ENCODE assay signal across 29 mouse cellular contexts in the genomic region with DNA sequence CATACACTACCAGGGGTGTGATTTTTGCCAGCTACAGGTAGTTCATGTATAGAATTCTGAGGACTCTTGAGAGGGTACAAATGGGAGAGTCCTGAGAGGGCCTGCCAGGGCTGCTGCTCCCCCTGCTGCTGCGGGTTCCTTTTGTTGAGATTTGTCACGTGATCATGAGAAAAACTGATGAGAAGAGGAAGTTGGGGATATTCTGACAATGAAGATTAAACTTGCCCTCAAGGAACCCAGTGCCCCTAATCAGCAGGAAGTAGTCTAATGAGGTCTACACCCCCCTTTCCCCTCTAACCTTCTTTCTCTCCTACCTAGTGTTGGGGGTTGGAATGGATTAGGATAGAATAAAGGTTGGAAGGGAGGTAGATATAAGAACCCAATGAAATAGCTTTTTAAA. TPM values are rescaled to one million over a fixed set of nuclear protein-coding genes. Genes with fewer than 3 reads are reported as not detected.
DNase-seq lines count a peak whose midpoint lies in the region; ATAC-seq and TF ChIP-seq lines count a peak whose summit lies in the region.
"Had no signal": no experiment of that assay in that cellular context is flagged by ENCODE, and none has a peak within 500 bp of the region (broad histone marks: within the 10 kb centered on the region; RNA-seq: fewer than 3 reads in every experiment).

No protein-coding gene starts in this region.

- no peak overlapping the region for H3K9ac ChIP-seq in MEL (ENCODE audit: control insufficient read depth, low read depth, low read length, poor library complexity, severe bottlenecking)
- H3K9ac ChIP-seq in intestine, embryonic 16.5 days (ENCODE audit: low read depth, low read length): no peak overlapping the region
- H3K9ac ChIP-seq: embryonic facial prominence, embryonic 13.5 days; forebrain, embryonic 12.5 days; forebrain, embryonic 15.5 days; heart, embryonic 12.5 days; heart, embryonic 15.5 days; hindbrain, embryonic 13.5 days had no signal

- peaks cover 0 to 9% of the 10 kb centered on the region in 2 experiments; a peak in 2 of 4 replicates for H3K4me1 ChIP-seq in MEL (ENCODE audit: control insufficient read depth in 1 of 2, insufficient read depth in 2 of 2, low read length in 2 of 2)
- no peaks in the 10 kb centered on the region for H3K4me1 ChIP-seq in intestine, embryonic 16.5 days (ENCODE audit: control insufficient read depth, insufficient read depth, low read length)
- H3K4me1 ChIP-seq: forebrain, embryonic 12.5 days; forebrain, embryonic 15.5 days; heart, embryonic 12.5 days; heart, embryonic 15.5 days; hindbrain, embryonic 10.5 days; hindbrain, embryonic 13.5 days had no signal

- H3K27me3 ChIP-seq in MEL (ENCODE audit: control insufficient read depth in 1 of 2, insufficient read depth in 2 of 2, low read length in 2 of 2): no peaks in the 10 kb centered on the region
- no peaks in the 10 kb centered on the region for H3K27me3 ChIP-seq in intestine, embryonic 16.5 days (replicated peaks; ENCODE audit: control insufficient read depth, insufficient read depth, low read length)
- H3K27me3 ChIP-seq: embryonic facial prominence, embryonic 13.5 days; forebrain, embryonic 12.5 days; forebrain, embryonic 15.5 days; heart, embryonic 12.5 days; heart, embryonic 15.5 days; hindbrain, embryonic 13.5 days had no signal

- WGBS in intestine, embryonic 16.5 days: 69% methylated on average over 2 of the region's 2 CpGs

- no peaks in the 10 kb centered on the region for H3K9me3 ChIP-seq in MEL (replicated peaks; ENCODE audit: insufficient read depth, low read length)
- no peaks in the 10 kb centered on the region for H3K9me3 ChIP-seq in intestine, embryonic 16.5 days (ENCODE audit: control insufficient read depth, low read length)
- H3K9me3 ChIP-seq: embryonic facial prominence, embryonic 10.5 days; embryonic facial prominence, embryonic 13.5 days; forebrain, embryonic 12.5 days; forebrain, embryonic 15.5 days; heart, embryonic 15.5 days; hindbrain, embryonic 10.5 days had no signal

- no peak for TF ChIP-seq CTCF in MEL (IDR thresholded peaks at IDR 0.05 in 2 of 3, conservative IDR thresholded peaks at IDR 0.05 in 1 of 3; ENCODE audit: control insufficient read depth in 1 of 3, insufficient read depth in 1 of 3, low read depth in 2 of 3, low read length in 3 of 3, poor library complexity in 1 of 3, severe bottlenecking in 1 of 3)

- DNase-seq in 416B (ENCODE audit: low read depth) (peak; percentile 89), MEL (ENCODE audit: low read depth, low spot score) (peak; percentile 77)
- no peak for DNase-seq in kidney, adult 8-10 months
- DNase-seq: adrenal gland, adult 2 months; adrenal gland, postnatal 14 days; cerebellum, adult 11 months; cerebellum, adult 2 months; cerebellum, adult 9-11 months; cerebellum, postnatal 25 days; embryo, embryonic 11 days; gastrocnemius, postnatal 25 days; heart, postnatal 10 days; heart, postnatal 36 days had no signal

- no peak for TF ChIP-seq RAD21 in MEL (IDR thresholded peaks at IDR 0.05; ENCODE audit: low read depth, low read length)

- H3K36me3 ChIP-seq in MEL (ENCODE audit: control insufficient read depth in 1 of 2, insufficient read depth in 2 of 2, low read length in 2 of 2): peaks cover 0 to 4% of the 10 kb centered on the region in 2 experiments; a peak in 2 of 4 replicates
- no peaks in the 10 kb centered on the region for H3K36me3 ChIP-seq in intestine, embryonic 16.5 days (ENCODE audit: control insufficient read depth, insufficient read depth, low read length)
- H3K36me3 ChIP-seq: embryonic facial prominence, embryonic 10.5 days; embryonic facial prominence, embryonic 13.5 days; forebrain, embryonic 12.5 days; forebrain, embryonic 15.5 days; heart, embryonic 12.5 days; heart, embryonic 15.5 days; hindbrain, embryonic 10.5 days; hindbrain, embryonic 13.5 days had no signal

- H3K79me2 ChIP-seq in MEL (ENCODE audit: control insufficient read depth, insufficient read depth, low read length, poor library complexity): no peaks in the 10 kb centered on the region

- peak; percentile 51 for ATAC-seq in granulocyte monocyte progenitor cell, adult 5-6 weeks (replicated peaks; ENCODE audit: poor library complexity, severe bottlenecking)
- no peak for ATAC-seq in intestine, embryonic 16.5 days
- no peak for ATAC-seq in megakaryocyte-erythroid progenitor cell, adult 5-6 weeks (replicated peaks; ENCODE audit: low FRiP score, low TSS enrichment, poor library complexity, severe bottlenecking)
- ATAC-seq: forebrain, embryonic 15.5 days; hindbrain, embryonic 16.5 days; inflammation-experienced regulatory T-cells, adult 6 months; intestine, postnatal 0 days had no signal

- H3K4me2 ChIP-seq in intestine, embryonic 16.5 days (ENCODE audit: low read depth, low read length): no peak overlapping the region
- H3K4me2 ChIP-seq: embryonic facial prominence, embryonic 13.5 days; forebrain, embryonic 12.5 days; forebrain, embryonic 15.5 days; heart, embryonic 12.5 days; heart, embryonic 15.5 days; hindbrain, embryonic 13.5 days had no signal

- peak; percentile 73 to 79 for TF ChIP-seq EP300 in MEL (IDR thresholded peaks at IDR 0.05; ENCODE audit: low read depth in 1 of 2, low read length in 2 of 2)

- TF ChIP-seq POLR2A in MEL (IDR thresholded peaks at IDR 0.05; ENCODE audit: control insufficient read depth in 1 of 2, insufficient read depth in 1 of 2, low read depth in 1 of 2, low read length in 2 of 2, poor library complexity in 1 of 2): no peak

- H3K4me3 ChIP-seq in MEL (ENCODE audit: control insufficient read depth in 1 of 2, insufficient read depth in 1 of 2, low read depth in 2 of 2, low read length in 2 of 2): no peak overlapping the region
- H3K4me3 ChIP-seq in intestine, embryonic 16.5 days (ENCODE audit: low read length): no peak overlapping the region
- H3K4me3 ChIP-seq: embryonic facial prominence, embryonic 10.5 days; embryonic facial prominence, embryonic 13.5 days; erythroblast, embryonic 14.5 days; forebrain, embryonic 12.5 days; forebrain, embryonic 15.5 days; heart, embryonic 12.5 days; heart, embryonic 15.5 days; hindbrain, embryonic 10.5 days; hindbrain, embryonic 13.5 days had no signal

- H3K27ac ChIP-seq in MEL (ENCODE audit: control insufficient read depth, low read depth, low read length): no peak overlapping the region
- H3K27ac ChIP-seq in intestine, embryonic 16.5 days (ENCODE audit: low read length): no peak overlapping the region
- H3K27ac ChIP-seq: embryonic facial prominence, embryonic 10.5 days; embryonic facial prominence, embryonic 13.5 days; forebrain, embryonic 12.5 days; forebrain, embryonic 15.5 days; heart, embryonic 15.5 days; hindbrain, embryonic 10.5 days; hindbrain, embryonic 13.5 days had no signal

TF ChIP-seq in MEL, 35 proteins besides CTCF, POLR2A, EP300 and RAD21 (continues in another document):
- TF ChIP-seq ETS1 (IDR thresholded peaks at IDR 0.05; ENCODE audit: low read depth, low read length): peak; percentile 57; the same call in 1 of the 2 replicates
- TF ChIP-seq GATA1 (IDR thresholded peaks at IDR 0.05; ENCODE audit: low read depth, low read length): peak; percentile 71
- TF ChIP-seq MEF2A (IDR thresholded peaks at IDR 0.05; ENCODE audit: extremely low read depth, insufficient replicate concordance, low read depth, low read length, poor library complexity, severe bottlenecking): no peak
- TF ChIP-seq SIN3A (IDR thresholded peaks at IDR 0.05; ENCODE audit: low read length): peak; percentile 34; the same call in 1 of the 2 replicates
- TF ChIP-seq BHLHE40 (IDR thresholded peaks at IDR 0.05; ENCODE audit: borderline replicate concordance, low read depth, low read length): peak; percentile 81
- no peak for TF ChIP-seq ZC3H11A (IDR thresholded peaks at IDR 0.05; ENCODE audit: low read depth, low read length)
- no peak for TF ChIP-seq MYC (IDR thresholded peaks at IDR 0.05; ENCODE audit: low read depth, low read length)
- no peak for TF ChIP-seq POLR2AphosphoS2 (IDR thresholded peaks at IDR 0.05; ENCODE audit: low read length)
- TF ChIP-seq NRF1 (IDR thresholded peaks at IDR 0.05; ENCODE audit: insufficient read depth, low read depth, low read length, poor library complexity, severe bottlenecking): no peak
- TF ChIP-seq MAX (IDR thresholded peaks at IDR 0.05; ENCODE audit: low read length): 0 out of 2 replicates have a peak, but pooled peaks have one; percentile 39
- TF ChIP-seq RCOR1 (IDR thresholded peaks at IDR 0.05; ENCODE audit: low read depth, low read length): peak; percentile 89

RNA-seq across cellular contexts. Expression of gene Arl11, which starts 8.2 kb away (rescaled TPM):
- total RNA-seq in MEL (2012; rRNA removed): 0.12 and 0.16 TPM in 2 replicates
- polyA plus RNA-seq in MEL (2012; ENCODE audit: insufficient read depth in 1 of 2, insufficient read length in 2 of 2, low read depth in 1 of 2, low replicate concordance in 2 of 2, missing spikeins in 1 of 2): under 1 TPM in 1 of 2 experiments, not detected in 1; 0.68 TPM
- total RNA-seq in granulocyte monocyte progenitor cell, adult 5-6 weeks (2014; fragmentation: Nextera tagmentation): 50.8 and 51.6 TPM in 2 replicates
- total RNA-seq in granulocyte monocyte progenitor cell, adult 5-6 weeks (2017): 17.3 and 22.7 TPM in 2 replicates
- 0.78 and 1.0 TPM in 2 replicates for polyA plus RNA-seq in intestine, embryonic 16.5 days (2015; fragmentation: Nextera tagmentation; extraction: Ambion mirVana)
- 0.99 and 2.4 TPM in 2 replicates for total RNA-seq in megakaryocyte-erythroid progenitor cell, adult 5-6 weeks (2014; fragmentation: Nextera tagmentation)
- 0.46 TPM in 1 of 2 replicates, not detected in the other for total RNA-seq in megakaryocyte-erythroid progenitor cell, adult 5-6 weeks (2017)
- total RNA-seq: ES-E14 had no signal
- polyA plus RNA-seq: erythroblast, embryonic 14.5 days had no signal

RNA-seq across cellular contexts. Expression of gene Sgcg, which starts 43.0 kb away (rescaled TPM):
- not detected in 2 replicates for total RNA-seq in MEL (2012; rRNA removed)
- not detected for polyA plus RNA-seq in MEL (2012; ENCODE audit: insufficient read depth in 1 of 2, insufficient read length in 2 of 2, low read depth in 1 of 2, low replicate concordance in 2 of 2, missing spikeins in 1 of 2)
- not detected in 2 replicates for total RNA-seq in granulocyte monocyte progenitor cell, adult 5-6 weeks (2014; fragmentation: Nextera tagmentation)
- total RNA-seq in granulocyte monocyte progenitor cell, adult 5-6 weeks (2017): not detected in 2 replicates
- 1.7 and 1.8 TPM in 2 replicates for polyA plus RNA-seq in intestine, embryonic 16.5 days (2015; fragmentation: Nextera tagmentation; extraction: Ambion mirVana)
- not detected in 2 replicates for total RNA-seq in megakaryocyte-erythroid progenitor cell, adult 5-6 weeks (2014; fragmentation: Nextera tagmentation)
- not detected in 2 replicates for total RNA-seq in megakaryocyte-erythroid progenitor cell, adult 5-6 weeks (2017)
- polyA plus RNA-seq: adrenal gland, adult 2 months; embryonic facial prominence, embryonic 10.5 days; erythroblast, embryonic 14.5 days; inflammation-experienced regulatory T-cells, adult 6 months had no signal

RNA-seq across cellular contexts. Expression of gene Ebpl, which starts 58.9 kb away (rescaled TPM):
- total RNA-seq in MEL (2012; rRNA removed): 1.0 and 1.2 TPM in 2 replicates
- 10 to 100 TPM in 1 of 2 experiments, 1 to 10 TPM in 1; 3.4 to 14.3 TPM for polyA plus RNA-seq in MEL (2012; ENCODE audit: insufficient read depth in 1 of 2, insufficient read length in 2 of 2, low read depth in 1 of 2, low replicate concordance in 2 of 2, missing spikeins in 1 of 2)
- 3.4 and 4.8 TPM in 2 replicates for total RNA-seq in granulocyte monocyte progenitor cell, adult 5-6 weeks (2014; fragmentation: Nextera tagmentation)
- total RNA-seq in granulocyte monocyte progenitor cell, adult 5-6 weeks (2017): 2.2 and 2.8 TPM in 2 replicates
- 8.1 and 8.2 TPM in 2 replicates for polyA plus RNA-seq in intestine, embryonic 16.5 days (2015; fragmentation: Nextera tagmentation; extraction: Ambion mirVana)
- total RNA-seq in megakaryocyte-erythroid progenitor cell, adult 5-6 weeks (2014; fragmentation: Nextera tagmentation): 2.6 and 3.4 TPM in 2 replicates
- total RNA-seq in megakaryocyte-erythroid progenitor cell, adult 5-6 weeks (2017): 1.8 and 2.7 TPM in 2 replicates

Comparison
In these comparisons a context has a peak if more than half of its experiments do, and no peak if none do; other contexts are left out.
1. DNase-seq: peak in 416B (single experiment) and MEL (single experiment); none in kidney, adult 8-10 months (0 of 2).
2. RNA of gene Arl11, which starts 8.2 kb away (total RNA-seq): 17.3 to 51.6 TPM in granulocyte monocyte progenitor cell, adult 5-6 weeks; 0.46 to 2.4 TPM in megakaryocyte-erythroid progenitor cell, adult 5-6 weeks and 0.12 to 0.16 TPM in MEL; every median in the first group is over 4 times any median in the second.